Mouse (Mus musculus) G1E (cell line): ENCODE measurements around the gene Acvr1c.

Experiments
- CTCF ChIP-seq: IDR thresholded peaks from 2 replicates; pipeline ENCODE4 v1.5.1; 2012; ENCODE audit warnings: low read depth, low read length, inconsistent platforms, mixed read lengths
- GATA2 ChIP-seq: IDR thresholded peaks from 2 replicates; pipeline ENCODE4 v1.6.1; 2012; ENCODE audit warnings: low read depth, low read length, inconsistent platforms, borderline replicate concordance
- TAL1 ChIP-seq: conservative IDR thresholded peaks from 2 replicates; pipeline ENCODE4 v1.6.1; 2012; ENCODE audit warnings: low read depth, low read length, inconsistent platforms, mixed read lengths

DNA sequence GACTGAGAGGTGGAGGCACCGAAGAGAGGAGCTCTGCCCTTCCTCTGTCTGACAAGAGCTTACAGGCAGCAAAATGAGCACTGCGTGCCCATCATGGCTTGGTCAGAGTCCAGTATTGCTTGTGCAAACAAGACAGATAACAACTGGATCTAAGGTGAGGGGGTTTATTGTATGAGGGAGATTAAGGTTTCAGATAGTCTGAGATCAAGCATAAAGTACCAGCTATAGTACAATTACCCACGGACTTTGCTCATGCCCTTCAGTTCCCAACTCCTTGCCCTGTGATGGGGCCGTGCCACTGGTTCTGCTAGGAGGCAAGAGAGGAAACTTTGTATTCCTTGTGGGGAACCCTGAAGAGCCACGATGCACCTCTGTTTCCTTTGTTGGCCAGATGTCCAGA lies 78.5 kb downstream of the Acvr1c start:
- TF ChIP-seq TAL1, result no peak
- no peak for TF ChIP-seq CTCF
- TF ChIP-seq GATA2, result no peak
